Mouse (Mus musculus): ENCODE data around the gene Ptafr. TPM values are rescaled to one million over a fixed set of nuclear protein-coding genes. Genes with fewer than 3 reads are reported as not detected.

The Ptafr gene
- total and polyA plus RNA-seq, 3 experiments: 0.03 to 2.1 TPM; not detected in 1

DNA sequence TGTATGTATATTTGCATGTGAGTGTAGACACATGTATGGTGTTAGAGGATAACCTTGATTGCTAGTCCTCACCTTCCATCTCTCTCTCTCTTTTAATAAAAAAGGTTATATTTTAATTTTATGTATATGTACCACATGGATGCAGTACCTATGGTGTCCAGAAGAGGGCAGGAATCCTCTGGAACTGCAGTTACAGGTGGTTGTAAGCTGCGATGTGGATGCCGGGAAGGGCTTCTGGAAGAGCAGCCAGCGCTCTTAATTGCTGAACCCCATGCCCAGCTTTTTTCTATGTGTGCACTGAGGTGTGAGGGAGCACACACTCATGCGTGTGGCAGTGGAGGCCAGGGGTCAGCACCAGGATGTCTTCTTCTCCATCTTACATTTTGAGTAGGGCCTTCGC lies 5.2 kb downstream of the Ptafr start:
- ATAC-seq (ENCODE audit: extremely low read depth, insufficient number of reproducible peaks, low FRiP score, poor library complexity, severe bottlenecking) (no peak), DNase-seq (ENCODE audit: low spot score) (no peak)
- peaks cover 20% of the 10 kb centered on the region for H3K27me3 ChIP-seq (ENCODE audit: insufficient read depth, low read length)
- no peak overlapping the region for H3K4me3 ChIP-seq (ENCODE audit: low read depth, low read length)
- peaks cover 29% of the 10 kb centered on the region for H3K4me1 ChIP-seq (ENCODE audit: insufficient read depth, low read depth, low read length)
- H3K9me3 ChIP-seq (replicated peaks): peaks cover 4% of the 10 kb centered on the region; the same call in 1 of the 2 replicates
- H3K36me3 ChIP-seq (replicated peaks): no peaks in the 10 kb centered on the region
- TF ChIP-seq TAL1 (conservative IDR thresholded peaks at IDR 0.05; ENCODE audit: low read depth, low read length): no peak
- 0 out of 2 replicates have a peak, but pooled peaks have one; percentile 19 for TF ChIP-seq CTCF (IDR thresholded peaks at IDR 0.05; ENCODE audit: low read depth, low read length)

DNA sequence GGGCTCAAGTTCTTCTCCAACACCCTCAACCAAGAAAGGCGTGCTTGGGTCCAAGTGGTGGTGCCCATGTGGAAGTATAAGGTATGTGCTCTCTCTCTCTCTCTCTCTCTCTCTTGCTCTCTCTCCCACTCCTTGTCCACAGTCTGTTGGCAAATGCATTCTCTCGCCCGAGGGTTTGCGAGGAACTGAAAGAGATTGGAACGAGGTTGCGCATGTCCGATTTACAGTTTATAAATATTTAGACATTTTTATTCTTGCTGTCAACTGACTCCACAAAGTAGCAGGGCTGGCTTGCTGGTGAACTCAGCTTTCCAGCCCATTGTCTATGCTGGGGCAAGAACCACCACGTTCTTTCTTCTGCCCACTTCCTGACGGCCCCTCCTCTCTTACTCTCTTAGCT lies 7.3 kb downstream of the Ptafr start:
- DNase-seq (ENCODE audit: low spot score): no peak
- peaks cover 15% of the 10 kb centered on the region for H3K27me3 ChIP-seq (ENCODE audit: insufficient read depth, low read length)
- no peak overlapping the region for H3K4me3 ChIP-seq (ENCODE audit: low read depth, low read length)
- H3K36me3 ChIP-seq (replicated peaks): no peaks in the 10 kb centered on the region
- peaks cover 4% of the 10 kb centered on the region; the same call in 1 of the 2 replicates for H3K9me3 ChIP-seq (replicated peaks)
- no peak for ATAC-seq (ENCODE audit: extremely low read depth, insufficient number of reproducible peaks, low FRiP score, poor library complexity, severe bottlenecking)
- no peak for TF ChIP-seq GATA1 (IDR thresholded peaks at IDR 0.05; ENCODE audit: borderline replicate concordance, low read length)
- TF ChIP-seq TAL1 (conservative IDR thresholded peaks at IDR 0.05; ENCODE audit: low read depth, low read length): no peak
- TF ChIP-seq GATA2 (IDR thresholded peaks at IDR 0.05; ENCODE audit: borderline replicate concordance, low read depth, low read length): no peak
- no peak for TF ChIP-seq POLR2AphosphoS5 (IDR thresholded peaks at IDR 0.05; ENCODE audit: insufficient replicate concordance, low read depth, low read length)
- TF ChIP-seq CTCF (IDR thresholded peaks at IDR 0.05; ENCODE audit: low read depth, low read length): no peak
- H3K4me1 ChIP-seq (ENCODE audit: insufficient read depth, low read depth, low read length): peaks cover 22% of the 10 kb centered on the region

DNA sequence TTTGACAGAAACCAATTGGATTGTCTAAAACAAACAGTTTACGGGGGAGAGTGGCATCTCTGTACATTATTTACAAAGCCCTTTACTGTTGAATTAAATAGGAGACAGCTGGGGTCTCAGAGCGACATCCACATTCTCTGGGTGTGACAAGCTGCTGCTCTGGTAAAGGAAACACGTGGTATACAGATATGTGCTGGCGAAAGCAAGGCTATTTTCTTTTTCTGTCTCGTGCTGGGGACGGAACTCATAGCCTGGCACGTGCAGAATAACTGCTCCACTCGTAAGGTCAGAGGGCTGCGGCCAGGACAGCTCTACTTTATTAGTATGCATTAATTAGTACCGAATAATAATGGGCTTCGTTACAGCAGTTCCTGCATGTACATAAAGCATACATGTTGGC lies 9.5 kb downstream of the Ptafr start:
- Histone ChIP-seq H3K27me3 (ENCODE audit: insufficient read depth, low read length) (peaks cover 15% of the 10 kb centered on the region), H3K9me3 (replicated peaks) (peaks cover 4% of the 10 kb centered on the region; the same call in 1 of the 2 replicates), H3K4me1 (ENCODE audit: insufficient read depth, low read depth, low read length) (peaks cover 5% of the 10 kb centered on the region; the same call in 1 of the 2 replicates), H3K36me3 (replicated peaks) (no peaks in the 10 kb centered on the region), H3K4me3 (ENCODE audit: low read depth, low read length) (no peak overlapping the region)
- no peak for DNase-seq (ENCODE audit: low spot score)
- TF ChIP-seq POLR2AphosphoS5 (IDR thresholded peaks at IDR 0.05; ENCODE audit: insufficient replicate concordance, low read depth, low read length) (no peak), GATA1 (IDR thresholded peaks at IDR 0.05; ENCODE audit: borderline replicate concordance, low read length) (no peak), CTCF (IDR thresholded peaks at IDR 0.05; ENCODE audit: low read depth, low read length) (no peak), TAL1 (conservative IDR thresholded peaks at IDR 0.05; ENCODE audit: low read depth, low read length) (no peak), GATA2 (IDR thresholded peaks at IDR 0.05; ENCODE audit: borderline replicate concordance, low read depth, low read length) (no peak)
- no peak for ATAC-seq (ENCODE audit: extremely low read depth, insufficient number of reproducible peaks, low FRiP score, poor library complexity, severe bottlenecking)

DNA sequence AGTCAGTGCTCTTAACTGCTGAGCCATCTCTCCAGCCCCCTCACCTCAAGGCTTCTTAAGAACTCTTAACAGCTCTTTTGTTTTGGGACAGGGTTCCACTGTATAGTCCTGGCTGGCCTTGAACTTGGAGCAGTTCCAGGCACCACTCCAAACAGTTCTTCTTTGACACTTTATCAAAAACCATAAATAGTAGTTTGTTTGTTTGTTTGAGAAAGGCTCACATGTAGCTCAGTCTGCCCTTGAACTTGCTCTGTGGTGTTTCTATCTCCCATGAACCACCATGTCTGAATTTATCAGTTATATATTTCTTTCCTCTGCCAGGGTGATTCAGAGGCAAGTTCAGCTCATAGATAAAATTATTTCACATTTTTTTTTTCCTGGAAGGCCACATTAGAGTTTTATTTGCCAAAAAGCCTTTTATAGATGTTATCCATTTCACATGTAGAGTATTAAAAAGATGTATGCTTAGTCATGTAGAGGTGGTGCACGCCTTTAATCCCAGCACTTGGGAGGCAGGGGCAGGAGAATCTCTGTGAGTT lies 11.0 kb downstream of the Ptafr start:
- H3K4me1 ChIP-seq (ENCODE audit: insufficient read depth, low read depth, low read length): peaks cover 12% of the 10 kb centered on the region
- H3K36me3 ChIP-seq (replicated peaks): no peaks in the 10 kb centered on the region
- H3K9me3 ChIP-seq (replicated peaks): no peaks in the 10 kb centered on the region
- peaks cover 19% of the 10 kb centered on the region for H3K27me3 ChIP-seq (ENCODE audit: insufficient read depth, low read length)
- no peak overlapping the region for H3K4me3 ChIP-seq (ENCODE audit: low read depth, low read length)
- no peak for ATAC-seq (ENCODE audit: extremely low read depth, insufficient number of reproducible peaks, low FRiP score, poor library complexity, severe bottlenecking)
- TF ChIP-seq GATA2 (IDR thresholded peaks at IDR 0.05; ENCODE audit: borderline replicate concordance, low read depth, low read length) (no peak), CTCF (IDR thresholded peaks at IDR 0.05; ENCODE audit: low read depth, low read length) (no peak), GATA1 (IDR thresholded peaks at IDR 0.05; ENCODE audit: borderline replicate concordance, low read length) (no peak), POLR2AphosphoS5 (IDR thresholded peaks at IDR 0.05; ENCODE audit: insufficient replicate concordance, low read depth, low read length) (no peak), TAL1 (conservative IDR thresholded peaks at IDR 0.05; ENCODE audit: low read depth, low read length) (no peak)
- no peak for DNase-seq (ENCODE audit: low spot score)

DNA sequence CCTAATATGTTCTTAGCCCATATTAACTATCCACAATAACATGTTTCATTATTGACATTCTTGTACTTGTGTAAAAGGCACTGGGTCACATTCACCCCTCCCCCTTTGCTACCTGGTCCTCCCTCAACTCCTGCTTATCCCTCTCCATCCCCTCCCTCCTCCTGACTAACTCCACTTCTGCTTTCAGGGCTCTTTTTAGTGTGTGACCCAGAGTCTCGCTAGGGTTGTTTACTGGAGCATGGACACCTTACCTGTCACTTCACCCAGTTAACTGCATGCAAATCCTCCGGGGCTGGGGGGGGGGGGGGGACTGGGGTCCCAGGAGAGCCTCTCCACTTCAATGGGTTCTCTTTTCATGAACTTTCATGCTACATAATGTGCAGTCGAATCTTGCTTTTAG lies 19.9 kb downstream of the Ptafr start:
- TF ChIP-seq GATA1 (IDR thresholded peaks at IDR 0.05; ENCODE audit: borderline replicate concordance, low read length): no peak
- TF ChIP-seq POLR2AphosphoS5 (IDR thresholded peaks at IDR 0.05; ENCODE audit: insufficient replicate concordance, low read depth, low read length): no peak
- no peak for TF ChIP-seq TAL1 (conservative IDR thresholded peaks at IDR 0.05; ENCODE audit: low read depth, low read length)
- no peak for TF ChIP-seq CTCF (IDR thresholded peaks at IDR 0.05; ENCODE audit: low read depth, low read length)
- TF ChIP-seq GATA2 (IDR thresholded peaks at IDR 0.05; ENCODE audit: borderline replicate concordance, low read depth, low read length): no peak

GRCm38 (mm10) chr4:132584975-132585374 lies 21.1 kb downstream of the Ptafr start:
- H3K9me3 ChIP-seq (replicated peaks): 0 out of 2 replicates have a peak, but pooled peaks cover 5% of the 10 kb centered on the region
- ATAC-seq (ENCODE audit: extremely low read depth, insufficient number of reproducible peaks, low FRiP score, poor library complexity, severe bottlenecking): no peak
- no peaks in the 10 kb centered on the region for H3K36me3 ChIP-seq (replicated peaks)
- no peak overlapping the region for H3K4me3 ChIP-seq (ENCODE audit: low read depth, low read length)
- DNase-seq (ENCODE audit: low spot score): no peak
- no peak for TF ChIP-seq POLR2AphosphoS5 (IDR thresholded peaks at IDR 0.05; ENCODE audit: insufficient replicate concordance, low read depth, low read length)
- no peak for TF ChIP-seq GATA2 (IDR thresholded peaks at IDR 0.05; ENCODE audit: borderline replicate concordance, low read depth, low read length)
- TF ChIP-seq GATA1 (IDR thresholded peaks at IDR 0.05; ENCODE audit: borderline replicate concordance, low read length): no peak
- TF ChIP-seq CTCF (IDR thresholded peaks at IDR 0.05; ENCODE audit: low read depth, low read length): no peak
- TF ChIP-seq TAL1 (conservative IDR thresholded peaks at IDR 0.05; ENCODE audit: low read depth, low read length): no peak
- H3K27me3 ChIP-seq (ENCODE audit: insufficient read depth, low read length): peaks cover 58% of the 10 kb centered on the region
- peaks cover 5% of the 10 kb centered on the region; the same call in 1 of the 2 replicates for H3K4me1 ChIP-seq (ENCODE audit: insufficient read depth, low read depth, low read length)

More for the DNA sequence above, 19.9 kb downstream of the Ptafr start:
- H3K4me3 ChIP-seq (ENCODE audit: low read depth, low read length): no peak overlapping the region
- 0 out of 2 replicates have a peak, but pooled peaks cover 5% of the 10 kb centered on the region for H3K9me3 ChIP-seq (replicated peaks)
- no peaks in the 10 kb centered on the region for H3K36me3 ChIP-seq (replicated peaks)
- ATAC-seq (ENCODE audit: extremely low read depth, insufficient number of reproducible peaks, low FRiP score, poor library complexity, severe bottlenecking) (no peak), DNase-seq (ENCODE audit: low spot score) (no peak)
- H3K27me3 ChIP-seq (ENCODE audit: insufficient read depth, low read length): peaks cover 54% of the 10 kb centered on the region
- H3K4me1 ChIP-seq (ENCODE audit: insufficient read depth, low read depth, low read length): peaks cover 14% of the 10 kb centered on the region

Data from G1E (cell line).